In the genomic region with DNA sequence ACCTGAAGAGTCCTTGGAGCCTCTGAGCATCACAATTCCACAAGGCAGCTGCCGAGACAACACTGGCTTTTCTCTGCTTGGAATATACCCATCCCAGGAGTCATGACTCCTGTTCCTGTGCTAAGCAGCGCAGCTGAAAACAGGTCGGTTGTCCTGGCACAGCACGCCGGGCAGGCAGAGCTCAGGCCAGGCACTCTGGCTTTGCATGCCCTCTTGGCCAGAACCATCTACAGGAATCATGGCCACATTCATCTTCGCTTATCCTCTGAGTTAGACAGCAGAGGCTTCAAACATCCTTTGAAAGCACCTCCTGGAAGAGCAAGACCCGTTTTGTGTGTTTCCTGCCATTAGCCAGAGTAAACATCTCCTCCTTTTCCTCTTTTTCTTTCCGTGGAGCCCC, we compare ENCODE assay signal across 27 mouse cellular contexts. TPM values are rescaled to one million over a fixed set of nuclear protein-coding genes. Genes with fewer than 3 reads are reported as not detected.
A peak's percentile ranks its signal among the peaks of the same experiment; 100 is the strongest.
DNase-seq lines count a peak whose midpoint lies in the region; ATAC-seq and TF ChIP-seq lines count a peak whose summit lies in the region.
"Had no signal": no experiment of that assay in that cellular context is flagged by ENCODE, and none has a peak within 500 bp of the region (broad histone marks: within the 10 kb centered on the region; RNA-seq: fewer than 3 reads in every experiment).

No protein-coding gene starts in this region.

- H3K4me3 ChIP-seq in gastrocnemius, adult 2 months, result no peak overlapping the region
- H3K4me3 ChIP-seq in kidney, embryonic 16.5 days (ENCODE audit: low read length), result no peak overlapping the region
- no peak overlapping the region for H3K4me3 ChIP-seq in lung, postnatal 0 days (ENCODE audit: low read depth, low read length)
- H3K4me3 ChIP-seq: limb, embryonic 13.5 days; liver, embryonic 12.5 days; midbrain, embryonic 10.5 days; stomach, embryonic 15.5 days had no signal

- H3K4me1 ChIP-seq in kidney, embryonic 16.5 days (ENCODE audit: insufficient read depth, low read length), result peaks cover 15% of the 10 kb centered on the region; the same call in 1 of the 2 replicates
- H3K4me1 ChIP-seq in lung, postnatal 0 days (ENCODE audit: insufficient read depth, low read depth, low read length), result no peaks in the 10 kb centered on the region; the same call in none of the 2 replicates
- H3K4me1 ChIP-seq: liver, embryonic 12.5 days had no signal

- peaks cover 7% of the 10 kb centered on the region; the same call in 1 of the 2 replicates for H3K36me3 ChIP-seq in kidney, embryonic 16.5 days (ENCODE audit: insufficient read depth, low read length)
- H3K36me3 ChIP-seq in lung, postnatal 0 days (ENCODE audit: insufficient read depth, low read length), result no peaks in the 10 kb centered on the region
- H3K36me3 ChIP-seq: liver, embryonic 12.5 days; midbrain, embryonic 10.5 days had no signal

- no peak for ATAC-seq in kidney, embryonic 16.5 days (ENCODE audit: low FRiP score, low TSS enrichment)
- ATAC-seq in lung, postnatal 0 days, result 0 out of 2 replicates have a peak, but pooled peaks have one; percentile 14
- ATAC-seq: CD4-positive, CD25-positive, alpha-beta regulatory T cell, adult 4 months; forebrain, embryonic 14.5 days; intestine, postnatal 0 days; liver, embryonic 12.5 days; liver, postnatal 0 days; midbrain, embryonic 16.5 days had no signal

- H3K9me3 ChIP-seq in kidney, embryonic 16.5 days (ENCODE audit: low read length), result peaks cover 5% of the 10 kb centered on the region; the same call in 1 of the 2 replicates
- H3K9me3 ChIP-seq in lung, postnatal 0 days (ENCODE audit: low read length), result no peaks in the 10 kb centered on the region
- H3K9me3 ChIP-seq: liver, embryonic 12.5 days; stomach, embryonic 15.5 days had no signal

- 0 out of 2 replicates have a peak, but pooled peaks have one; percentile 13 for TF ChIP-seq EP300 in lung, postnatal 0 days (IDR thresholded peaks at IDR 0.05)

- peak; percentile 49 for DNase-seq in gastrocnemius, adult 2 months
- DNase-seq in gastrocnemius, postnatal 25 days, result no peak
- DNase-seq in kidney, postnatal 14 days, result peak; percentile 18
- DNase-seq in 3134 (ENCODE audit: extremely low read depth, insufficient read length, low spot score), result peak; percentile 5
- DNase-seq in lung, postnatal 0 days (ENCODE audit: low spot score), result no peak
- no peak for DNase-seq in frontal cortex, postnatal 36 days (ENCODE audit: low spot score in 2 of 2)
- DNase-seq in thymus, adult 18-20 months, result no peak
- DNase-seq: adrenal gland, postnatal 25 days; cerebellum, adult 2 months; cerebellum, postnatal 36 days; liver, postnatal 0 days; right cerebral cortex, postnatal 25 days; thymus, adult 2 months; thymus, postnatal 36 days had no signal

- intact Hi-C loops in gastrocnemius, adult 2 months (cut with DNase I), result no loop called here

- peak overlapping the region; percentile 13 for H3K27ac ChIP-seq in gastrocnemius, adult 2 months
- H3K27ac ChIP-seq in kidney, embryonic 16.5 days (ENCODE audit: low read length), result no peak overlapping the region
- H3K27ac ChIP-seq in lung, postnatal 0 days (ENCODE audit: low read length), result no peak overlapping the region
- H3K27ac ChIP-seq: hindbrain, embryonic 14.5 days; limb, embryonic 13.5 days; liver, embryonic 12.5 days; midbrain, embryonic 10.5 days; stomach, embryonic 15.5 days had no signal

- no peak for TF ChIP-seq CTCF in gastrocnemius, adult 2 months (IDR thresholded peaks at IDR 0.05)
- TF ChIP-seq CTCF in lung, postnatal 0 days (IDR thresholded peaks at IDR 0.05), result no peak

- H3K27me3 ChIP-seq in kidney, embryonic 16.5 days (ENCODE audit: insufficient read depth, low read length), result no peaks in the 10 kb centered on the region
- H3K27me3 ChIP-seq in lung, postnatal 0 days (replicated peaks; ENCODE audit: insufficient read depth, low read length), result no peaks in the 10 kb centered on the region
- H3K27me3 ChIP-seq: limb, embryonic 13.5 days; liver, embryonic 12.5 days; stomach, embryonic 15.5 days had no signal

- WGBS in kidney, embryonic 16.5 days, result 39% methylated on average over 8 of the region's 8 CpGs
- 29% methylated on average over 8 of the region's 8 CpGs for WGBS in lung, postnatal 0 days

- no peak overlapping the region for H3K4me2 ChIP-seq in kidney, embryonic 16.5 days (replicated peaks; ENCODE audit: low read depth, low read length)
- H3K4me2 ChIP-seq in lung, postnatal 0 days (replicated peaks; ENCODE audit: low read depth, low read length), result no peak overlapping the region
- H3K4me2 ChIP-seq: heart, embryonic 11.5 days; hindbrain, embryonic 14.5 days; limb, embryonic 13.5 days; liver, embryonic 12.5 days; stomach, embryonic 15.5 days had no signal

- H3K9ac ChIP-seq in kidney, embryonic 16.5 days (replicated peaks; ENCODE audit: low read length), result no peak overlapping the region
- H3K9ac ChIP-seq in lung, postnatal 0 days (replicated peaks; ENCODE audit: low read depth), result no peak overlapping the region
- H3K9ac ChIP-seq: hindbrain, embryonic 14.5 days; limb, embryonic 13.5 days; liver, embryonic 12.5 days; liver, postnatal 0 days; stomach, embryonic 15.5 days had no signal

RNA-seq across cellular contexts. Expression of a gene that starts 53.6 kb away (rescaled TPM):
- 10 to 100 TPM in 1 of 2 experiments, 1 to 10 TPM in 1; 6.5 to 14.1 TPM for total RNA-seq in gastrocnemius, adult 2 months (2021)
- 10 to 100 TPM; 13.0 to 16.9 TPM for total RNA-seq in gastrocnemius, postnatal 25 days (2021)
- polyA plus RNA-seq in kidney, embryonic 16.5 days (2015; fragmentation: Nextera tagmentation; extraction: Ambion mirVana), result 17.5 and 20.6 TPM in 2 replicates
- 49.7 and 58.2 TPM in 2 replicates for polyA plus RNA-seq in lung, postnatal 0 days (2015; fragmentation: Nextera tagmentation; extraction: Ambion mirVana)
- total RNA-seq: granulocyte monocyte progenitor cell, adult 5-6 weeks; neutrophil, adult 5-6 weeks had no signal

Comparison
In these comparisons a context has a peak if more than half of its experiments do, and no peak if none do; other contexts are left out.
1. DNase-seq: peak in gastrocnemius, adult 2 months (single experiment), kidney, postnatal 14 days (single experiment) and 3134 (single experiment); none in gastrocnemius, postnatal 25 days (single experiment), lung, postnatal 0 days (single experiment), frontal cortex, postnatal 36 days (0 of 2) and thymus, adult 18-20 months (0 of 2).